9 mouse cellular contexts compared by ENCODE assay signal in genomic region chr17:10389740-10390139, GRCm38 (mm10).
DNase-seq lines count a peak whose midpoint lies in the region; ATAC-seq lines count a peak whose summit lies in the region.
"Had no signal": no experiment of that assay in that cellular context is flagged by ENCODE, and none has a peak within 500 bp of the region (broad histone marks: within the 10 kb centered on the region; RNA-seq: fewer than 3 reads in every experiment).

No protein-coding gene starts in this region.

- H3K27me3 ChIP-seq in midbrain, embryonic 15.5 days (replicated peaks): no peaks in the 10 kb centered on the region
- H3K27me3 ChIP-seq in midbrain, embryonic 14.5 days (ENCODE audit: control insufficient read depth, insufficient read depth, low read length): no peaks in the 10 kb centered on the region
- H3K27me3 ChIP-seq in hindbrain, embryonic 13.5 days: no peaks in the 10 kb centered on the region
- H3K27me3 ChIP-seq in stomach, embryonic 16.5 days (ENCODE audit: control insufficient read depth, insufficient read depth, low read length): no peaks in the 10 kb centered on the region

- no peak for ATAC-seq in midbrain, embryonic 15.5 days (replicated peaks)
- no peak for ATAC-seq in midbrain, embryonic 14.5 days (ENCODE audit: low FRiP score, low TSS enrichment)
- no peak for ATAC-seq in hindbrain, embryonic 13.5 days (ENCODE audit: low FRiP score)
- ATAC-seq in stomach, embryonic 16.5 days (ENCODE audit: insufficient read depth, low FRiP score): no peak

- 0 out of 2 replicates have a peak overlapping the region, but pooled peaks have one; percentile 14 for H3K27ac ChIP-seq in midbrain, embryonic 15.5 days
- no peak overlapping the region for H3K27ac ChIP-seq in midbrain, embryonic 14.5 days (replicated peaks; ENCODE audit: low read depth, low read length)
- peak overlapping the region; percentile 74; the same call in 1 of the 2 replicates for H3K27ac ChIP-seq in hindbrain, embryonic 13.5 days
- H3K27ac ChIP-seq in stomach, embryonic 16.5 days (ENCODE audit: low read length): 0 out of 2 replicates have a peak overlapping the region, but pooled peaks have one; percentile 47

- no peak overlapping the region for H3K9ac ChIP-seq in midbrain, embryonic 15.5 days
- H3K9ac ChIP-seq in midbrain, embryonic 14.5 days (replicated peaks; ENCODE audit: low read length): no peak overlapping the region
- no peak overlapping the region for H3K9ac ChIP-seq in hindbrain, embryonic 13.5 days
- no peak overlapping the region for H3K9ac ChIP-seq in stomach, embryonic 16.5 days (ENCODE audit: low read length)

- H3K4me1 ChIP-seq in midbrain, embryonic 15.5 days: no peaks in the 10 kb centered on the region
- H3K4me1 ChIP-seq in midbrain, embryonic 14.5 days (ENCODE audit: control insufficient read depth, insufficient read depth, low read length): peaks cover 4% of the 10 kb centered on the region; the same call in 1 of the 2 replicates
- peaks cover 16% of the 10 kb centered on the region for H3K4me1 ChIP-seq in hindbrain, embryonic 13.5 days (replicated peaks)
- H3K4me1 ChIP-seq in stomach, embryonic 16.5 days (ENCODE audit: control insufficient read depth, insufficient read depth, low read length): no peaks in the 10 kb centered on the region

- DNase-seq in heart, adult 11 months: peak; percentile 96
- no peak for DNase-seq in heart, postnatal 25 days (ENCODE audit: low spot score)
- no peak for DNase-seq in midbrain, embryonic 14.5 days
- DNase-seq in thymus, postnatal 10 days (ENCODE audit: low spot score in 2 of 2): no peak
- DNase-seq in gastrocnemius, postnatal 36 days: no peak
- DNase-seq: cerebellum, adult 11-12 months had no signal

- H3K4me3 ChIP-seq in midbrain, embryonic 15.5 days: no peak overlapping the region
- H3K4me3 ChIP-seq in midbrain, embryonic 14.5 days (replicated peaks; ENCODE audit: low read depth, low read length): no peak overlapping the region
- H3K4me3 ChIP-seq in hindbrain, embryonic 13.5 days: no peak overlapping the region
- H3K4me3 ChIP-seq in stomach, embryonic 16.5 days (replicated peaks; ENCODE audit: low read length): no peak overlapping the region

- no peaks in the 10 kb centered on the region for H3K9me3 ChIP-seq in midbrain, embryonic 15.5 days
- no peaks in the 10 kb centered on the region for H3K9me3 ChIP-seq in midbrain, embryonic 14.5 days (ENCODE audit: control insufficient read depth, low read length)
- no peaks in the 10 kb centered on the region for H3K9me3 ChIP-seq in hindbrain, embryonic 13.5 days
- no peaks in the 10 kb centered on the region for H3K9me3 ChIP-seq in stomach, embryonic 16.5 days (replicated peaks; ENCODE audit: control insufficient read depth, low read length)

- WGBS in midbrain, embryonic 15.5 days: 81% methylated on average over 9 of the region's 9 CpGs
- WGBS in midbrain, embryonic 14.5 days: 85% methylated on average over 9 of the region's 9 CpGs
- WGBS in hindbrain, embryonic 13.5 days: 85% methylated on average over 9 of the region's 9 CpGs
- 76% methylated on average over 9 of the region's 9 CpGs for WGBS in stomach, embryonic 16.5 days

- no peaks in the 10 kb centered on the region for H3K36me3 ChIP-seq in midbrain, embryonic 15.5 days (replicated peaks)
- no peaks in the 10 kb centered on the region for H3K36me3 ChIP-seq in midbrain, embryonic 14.5 days (ENCODE audit: control insufficient read depth, insufficient read depth, low read length)
- no peaks in the 10 kb centered on the region for H3K36me3 ChIP-seq in hindbrain, embryonic 13.5 days
- H3K36me3 ChIP-seq in stomach, embryonic 16.5 days (ENCODE audit: control insufficient read depth, insufficient read depth, low read length): no peaks in the 10 kb centered on the region

- H3K4me2 ChIP-seq in midbrain, embryonic 15.5 days: no peak overlapping the region
- H3K4me2 ChIP-seq in midbrain, embryonic 14.5 days (ENCODE audit: low read length): no peak overlapping the region
- no peak overlapping the region for H3K4me2 ChIP-seq in hindbrain, embryonic 13.5 days
- H3K4me2 ChIP-seq in stomach, embryonic 16.5 days (ENCODE audit: low read depth, low read length): no peak overlapping the region

- intact Hi-C loops in heart, postnatal 25 days (cut with DNase I): loop anchor here (1.0 to 5.0 kb wide), 6 partner anchors 22 to 632 kb away; no protein-coding TSS in a partner anchor
- intact Hi-C loops in gastrocnemius, postnatal 36 days (cut with DNase I): loop anchor here (2.0 to 5.0 kb wide), 3 partner anchors 61 to 98 kb away; partner anchors contain the start of gene Qk
